Mouse (Mus musculus) ES-Bruce4 (cell line): ENCODE measurements around the gene Plekhd1. TPM values are rescaled to one million over a fixed set of nuclear protein-coding genes. Genes with fewer than 3 reads are reported as not detected.

Experiments used
- H3K27ac ChIP-seq: 2 replicates; pipeline ENCODE4 v1.5.1; 2012; ENCODE audit warnings: low read length, inconsistent platforms; ENCODE audit not compliant: insufficient read depth
- H3K27me3 ChIP-seq: 2 replicates; pipeline ENCODE4 v1.6.1; 2012; ENCODE audit warnings: mild to moderate bottlenecking, low read length, inconsistent platforms; ENCODE audit not compliant: control insufficient read depth, poor library complexity, insufficient read depth, severe bottlenecking
- H3K36me3 ChIP-seq: 2 replicates; pipeline ENCODE4 v1.6.1; 2012; ENCODE audit warnings: inconsistent platforms, mild to moderate bottlenecking, low read length, moderate library complexity; ENCODE audit not compliant: control insufficient read depth, poor library complexity, insufficient read depth, severe bottlenecking
- H3K4me1 ChIP-seq: one replicate; pipeline ENCODE4 v1.8.1; 2011; ENCODE audit warnings: low read length; ENCODE audit not compliant: control insufficient read depth, insufficient read depth
- H3K4me3 ChIP-seq: 2 replicates; pipeline ENCODE4 v1.5.1; 2011; ENCODE audit warnings: low read depth, mild to moderate bottlenecking, low read length
- H3K9ac ChIP-seq: 2 replicates; pipeline ENCODE4 v1.6.1; 2012; ENCODE audit warnings: low read depth, mild to moderate bottlenecking, inconsistent platforms; ENCODE audit not compliant: poor library complexity, severe bottlenecking
- H3K9me3 ChIP-seq: replicated peaks from 2 replicates; pipeline ENCODE4 v1.6.1; 2012; ENCODE audit warnings: mild to moderate bottlenecking, low read length, inconsistent platforms; ENCODE audit not compliant: control insufficient read depth, poor library complexity, insufficient read depth, severe bottlenecking
- CTCF ChIP-seq: IDR thresholded peaks from one replicate; pipeline ENCODE4 v1.8.1; 2011; ENCODE audit warnings: low read depth, low read length
- EP300 ChIP-seq: IDR thresholded peaks from 2 replicates; pipeline ENCODE4 v1.6.1; 2011; ENCODE audit warnings: low read depth, low read length; ENCODE audit not compliant: insufficient read depth
- POLR2A ChIP-seq: IDR thresholded peaks from one replicate; pipeline ENCODE4 v1.8.1; 2011; ENCODE audit warnings: low read length; ENCODE audit not compliant: insufficient read depth
- polyA plus RNA-seq: library from polyadenylated mRNA; stranded (reverse); fragments of >200 nt; gene quantifications from 2 replicates; pipeline ENCODE4 v1.2.4, GENCODE M21; 2011; ENCODE audit warnings: low read depth; ENCODE audit not compliant: missing spikeins, insufficient read depth, insufficient read length

Gene Plekhd1
- 5.3 and 6.1 TPM in 2 replicates for polyA plus RNA-seq

DNA sequence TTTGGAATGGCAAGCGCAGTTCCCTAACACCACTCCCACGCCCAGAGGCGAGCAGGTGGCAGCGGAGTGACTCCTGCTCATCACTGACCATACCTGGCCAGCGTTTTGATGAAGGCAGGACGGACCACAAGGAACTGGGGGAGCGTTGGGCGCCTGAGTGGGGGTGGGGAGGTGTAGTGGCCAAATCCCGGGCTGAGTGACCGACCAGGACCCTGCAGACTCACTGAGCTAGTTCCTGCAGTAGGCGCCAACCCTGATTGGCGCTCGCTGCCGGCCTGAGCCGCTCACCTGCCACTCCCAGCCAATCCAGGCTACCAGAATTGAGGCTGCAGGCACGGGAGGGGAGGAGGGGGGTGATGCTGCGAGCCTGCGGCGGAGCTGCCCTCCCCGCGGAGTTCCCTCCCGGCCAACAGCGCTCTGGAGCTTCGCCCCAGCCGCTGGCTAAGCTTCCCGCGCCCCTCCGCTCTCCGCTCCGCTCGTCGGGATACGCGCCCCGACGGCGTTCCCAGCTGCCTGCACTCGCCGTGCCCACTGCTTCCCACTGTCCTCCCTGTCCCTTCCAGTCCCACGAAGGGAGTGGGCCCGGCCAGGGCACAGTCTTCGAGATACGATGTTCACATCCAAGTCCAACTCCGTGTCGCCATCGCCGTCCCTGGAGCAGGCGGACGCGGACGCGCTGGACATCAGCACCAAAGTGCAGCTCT is at the start of gene Plekhd1:
Plekhd1 (plus strand) TSS at position 323 of the 704 bp plus-strand sequence.
- Histone ChIP-seq H3K4me1 (peaks cover 4% of the 10 kb centered on the region), H3K9ac (peak within 1 kb of the TSS; percentile 23; the same call in 1 of the 2 replicates), H3K4me3 (peak within 1 kb of the TSS; percentile 74), H3K27me3 (no peaks in the 10 kb centered on the region), H3K9me3 (no peaks in the 10 kb centered on the region), H3K36me3 (no peaks in the 10 kb centered on the region), H3K27ac (no peak within 1 kb of the TSS)
- TF ChIP-seq POLR2A: no peak
- no peak for TF ChIP-seq EP300
- TF ChIP-seq CTCF: no peak

DNA sequence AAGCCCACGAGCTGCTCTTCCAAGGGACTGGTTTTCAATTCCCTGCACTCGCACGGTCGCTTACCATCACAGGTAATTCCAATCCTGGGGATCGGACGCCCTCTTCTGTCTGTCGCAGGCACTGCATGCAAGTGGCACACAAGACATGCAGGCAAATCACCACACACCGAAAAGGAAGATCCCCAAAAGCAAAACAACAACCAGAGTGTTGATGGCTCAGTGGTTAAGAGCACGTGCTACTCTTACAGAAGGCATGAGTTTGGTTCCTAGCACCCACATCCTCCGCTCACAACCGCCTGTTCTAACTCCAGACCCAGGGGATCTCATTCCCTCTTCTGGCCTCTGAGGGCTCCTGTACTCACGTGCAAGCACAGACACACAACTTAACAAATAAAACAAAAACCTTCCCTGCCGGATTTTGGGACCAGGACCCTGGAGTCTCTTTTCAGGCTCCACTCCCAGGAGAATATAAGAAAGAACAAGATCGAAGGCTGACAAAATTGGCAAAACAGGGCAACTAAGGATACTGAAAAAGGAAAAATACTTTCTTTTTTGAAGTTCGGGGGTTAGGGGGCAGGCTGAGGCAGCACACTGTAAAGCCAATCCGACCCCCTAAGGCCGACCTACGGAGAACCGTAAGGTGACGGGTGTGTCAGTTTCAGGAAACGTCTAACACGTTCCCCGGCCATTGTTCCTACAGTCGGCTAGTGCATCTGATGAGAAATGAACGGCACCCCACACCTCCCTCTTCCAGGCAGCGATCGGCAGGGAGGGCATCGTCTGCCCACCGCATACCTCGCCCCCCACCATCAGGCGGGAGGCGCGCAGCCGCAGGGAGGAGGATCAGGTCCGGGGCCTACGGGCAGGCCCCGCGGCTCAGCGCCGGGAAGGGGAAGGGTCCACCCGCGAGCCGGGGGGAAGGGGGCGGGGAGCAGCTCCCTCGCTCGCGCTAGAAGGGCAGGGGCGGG is 49.4 kb upstream of the Plekhd1 start:
- no peaks in the 10 kb centered on the region for H3K9me3 ChIP-seq
- no peaks in the 10 kb centered on the region for H3K4me1 ChIP-seq
- peak overlapping the region; percentile 84 for H3K9ac ChIP-seq
- TF ChIP-seq EP300 (no peak), CTCF (peak; percentile 93), POLR2A (no peak)
- peak overlapping the region; percentile 77 for H3K4me3 ChIP-seq
- no peaks in the 10 kb centered on the region for H3K27me3 ChIP-seq
- H3K36me3 ChIP-seq: peaks cover 30% of the 10 kb centered on the region
- H3K27ac ChIP-seq: peak overlapping the region; percentile 18; the same call in 1 of the 2 replicates

DNA sequence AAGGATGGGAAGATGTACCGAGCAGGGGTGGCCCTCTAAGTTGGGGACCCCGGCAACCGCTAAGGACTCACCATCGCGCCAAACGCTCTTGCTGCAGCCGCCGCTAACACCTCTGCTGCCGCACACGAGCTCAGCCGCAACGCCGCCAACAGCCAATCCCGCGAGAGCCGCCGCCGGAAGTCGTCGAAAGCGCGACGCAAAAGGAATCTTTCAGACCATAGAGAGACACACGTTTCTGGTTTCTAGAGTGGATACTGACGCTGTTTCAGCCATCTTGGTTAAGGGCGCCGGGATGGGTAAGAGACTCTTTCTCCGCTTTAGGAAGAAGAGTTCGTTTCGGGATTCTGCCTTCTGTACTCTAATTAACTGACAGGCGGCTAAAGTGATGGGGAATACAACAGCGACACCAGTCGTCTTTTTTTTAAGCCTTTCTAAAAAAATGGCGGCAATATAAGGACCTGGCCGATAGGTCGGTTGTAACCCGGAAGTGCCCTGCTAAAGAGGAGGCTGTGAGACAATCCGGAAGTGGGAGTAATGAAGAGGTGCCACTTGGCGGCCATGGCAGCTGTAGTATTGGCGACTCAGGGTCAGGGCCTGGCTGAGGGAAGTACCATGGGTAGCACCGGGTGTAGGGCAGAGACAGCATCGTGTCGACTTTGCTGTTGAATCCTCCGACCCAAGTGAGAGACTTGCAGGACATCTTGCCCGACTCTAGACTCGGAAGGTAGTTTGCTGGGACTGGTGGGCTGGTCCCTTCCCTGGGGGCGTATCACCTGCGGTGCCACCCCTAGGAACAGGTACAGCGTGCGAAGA is 48.5 kb upstream of the Plekhd1 start, which contains the start of the genes Slc39a9 and Erh:
Slc39a9 (plus strand) TSS at position 191 of the 813 bp plus-strand sequence.
Erh (minus strand) TSS at position 649 of the 813 bp plus-strand sequence.
- Histone ChIP-seq H3K4me1 (no peaks in the 10 kb centered on the region), H3K27ac (peak within 1 kb of the TSS; percentile 45), H3K4me3 (peak within 1 kb of the TSS; percentile 77), H3K27me3 (no peaks in the 10 kb centered on the region), H3K9me3 (no peaks in the 10 kb centered on the region), H3K36me3 (peaks cover 21% of the 10 kb centered on the region), H3K9ac (peak within 1 kb of the TSS; percentile 84)
- peak; percentile 48 for TF ChIP-seq POLR2A
- TF ChIP-seq CTCF: no peak
- 0 out of 2 replicates have a peak, but pooled peaks have one; percentile 26 for TF ChIP-seq EP300

GRCm38 (mm10) chr12:80644506-80644868 is 47.9 kb upstream of the Plekhd1 start:
- Histone ChIP-seq H3K27me3 (no peaks in the 10 kb centered on the region), H3K36me3 (peaks cover 20% of the 10 kb centered on the region), H3K9ac (peak overlapping the region; percentile 84), H3K4me3 (peak overlapping the region; percentile 77), H3K9me3 (no peaks in the 10 kb centered on the region), H3K27ac (no peak overlapping the region), H3K4me1 (no peaks in the 10 kb centered on the region)
- TF ChIP-seq EP300: no peak
- TF ChIP-seq POLR2A: no peak
- no peak for TF ChIP-seq CTCF

DNA sequence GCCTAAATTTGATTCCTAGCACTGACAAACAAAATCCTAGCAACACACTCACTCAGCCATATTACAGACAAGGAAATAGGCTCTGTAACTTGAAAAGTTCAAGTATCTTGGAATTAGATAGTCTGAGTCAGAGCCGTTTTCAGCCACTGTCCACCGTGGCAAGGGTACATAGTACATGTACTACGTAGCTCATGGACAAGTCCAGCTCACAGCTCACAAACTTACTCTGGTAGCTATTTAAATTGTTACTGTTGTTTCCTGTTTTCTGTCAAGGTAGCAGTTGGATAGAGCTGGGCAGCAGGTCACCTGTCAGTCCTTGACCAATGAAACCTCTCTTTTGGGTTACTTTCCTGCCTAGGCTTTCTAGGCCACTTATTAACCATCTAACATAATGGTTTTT is 46.0 kb upstream of the Plekhd1 start:
- Histone ChIP-seq H3K9ac (no peak overlapping the region), H3K27ac (no peak overlapping the region), H3K36me3 (peaks cover 5% of the 10 kb centered on the region), H3K27me3 (no peaks in the 10 kb centered on the region), H3K4me1 (no peaks in the 10 kb centered on the region), H3K4me3 (no peak overlapping the region), H3K9me3 (no peaks in the 10 kb centered on the region)
- TF ChIP-seq EP300 (no peak), CTCF (no peak), POLR2A (no peak)
